Mouse (Mus musculus) cerebellum, adult 2 months (tissue): ENCODE results near the gene Btnl1.
A peak's percentile ranks its signal among the peaks of the same experiment; 100 is the strongest.

Experiments
- CTCF ChIP-seq: fragments of 200-500 bp; IDR thresholded peaks from 2 replicates; pipeline ENCODE4 v1.5.1; 2011; ENCODE audit warnings: low read depth, mild to moderate bottlenecking, control low read depth, low read length, moderate library complexity, borderline replicate concordance; ENCODE audit not compliant: insufficient read depth
- POLR2A ChIP-seq: fragments of 200-500 bp; IDR thresholded peaks from 2 replicates; pipeline ENCODE4 v1.6.1; 2011; ENCODE audit warnings: low read length, control low read depth, borderline replicate concordance; ENCODE audit not compliant: insufficient read depth

DNA sequence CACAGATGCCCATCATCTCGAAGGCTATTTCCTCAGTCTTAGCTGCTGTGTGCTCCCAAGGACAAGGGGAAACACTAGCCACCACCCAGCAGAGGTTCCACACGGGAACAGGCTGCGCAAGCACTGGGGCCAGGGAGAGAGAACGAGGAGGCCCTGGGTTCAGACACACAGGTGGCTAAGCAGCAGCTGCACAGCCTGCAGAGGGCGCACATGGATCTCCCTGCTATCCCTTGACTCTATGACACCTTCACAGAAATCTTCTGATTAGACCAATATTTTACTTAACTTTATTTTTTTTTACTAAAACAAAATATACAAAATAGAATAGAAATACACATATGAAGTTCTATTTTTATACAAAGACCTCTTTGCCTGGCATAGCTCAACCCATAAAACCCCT lies 20.4 kb downstream of the Btnl1 start:
- TF ChIP-seq CTCF (0 out of 2 replicates have a peak, but pooled peaks have one; percentile 16), POLR2A (no peak)
